In genomic region chr1:121327344-121328192, GRCm38 (mm10) we compare ENCODE assay signal across 8 mouse cellular contexts. TPM values are rescaled to one million over a fixed set of nuclear protein-coding genes. Genes with fewer than 3 reads are reported as not detected.
A peak's percentile ranks its signal among the peaks of the same experiment; 100 is the strongest.
DNase-seq lines count a peak whose midpoint lies in the region; ATAC-seq and TF ChIP-seq lines count a peak whose summit lies in the region.

No protein-coding gene starts in this region.

- peak overlapping the region; percentile 43 for H3ac ChIP-seq in myocyte (ENCODE audit: control insufficient read depth, insufficient read length)

- peaks cover 16% of the 10 kb centered on the region; the same call in 1 of the 2 replicates for H3K79me2 ChIP-seq in liver, adult 2 months (ENCODE audit: control insufficient read depth, insufficient read depth, low read length)
- H3K79me2 ChIP-seq in myocyte (ENCODE audit: control insufficient read depth, insufficient read depth), result peaks cover 46% of the 10 kb centered on the region

- peak overlapping the region; percentile 63 for H3K4me3 ChIP-seq in heart, embryonic 11.5 days (ENCODE audit: low read depth, low read length)
- H3K4me3 ChIP-seq in kidney, embryonic 16.5 days (ENCODE audit: low read length), result peak overlapping the region; percentile 85
- H3K4me3 ChIP-seq in liver, adult 2 months (ENCODE audit: insufficient read depth, low read depth, low read length), result peak overlapping the region; percentile 91
- peak overlapping the region; percentile 98 for H3K4me3 ChIP-seq in myocyte

- TF ChIP-seq POLR2A in liver, adult 2 months (IDR thresholded peaks at IDR 0.05; ENCODE audit: extremely low read depth, insufficient read depth, low read length), result peak; percentile 65
- TF ChIP-seq POLR2A in myocyte (IDR thresholded peaks at IDR 0.05; ENCODE audit: insufficient read length, low read depth), result peak; percentile 69

- peak overlapping the region; percentile 76 for H3K9ac ChIP-seq in heart, embryonic 11.5 days (ENCODE audit: low read depth, low read length)
- peak overlapping the region; percentile 85 for H3K9ac ChIP-seq in kidney, embryonic 16.5 days (replicated peaks; ENCODE audit: low read length)
- peak overlapping the region; percentile 91 for H3K9ac ChIP-seq in liver, adult 2 months (ENCODE audit: low read depth, low read length)

- DNase-seq in B cell, adult 2 months, result peak; percentile 93 to 95
- DNase-seq in brain, adult 2 months (ENCODE audit: low read depth, low spot score), result peak; percentile 98
- DNase-seq in liver, adult 2 months (ENCODE audit: extremely low read depth, low read depth, low spot score), result peak; percentile 95
- peak; percentile 96 for DNase-seq in splenic B cell, adult 2 months (ENCODE audit: low read depth, low spot score)

- WGBS in heart, embryonic 11.5 days (ENCODE audit: insufficient replicate concordance), result under 1% methylated on average over 55 of the region's 55 CpGs
- 0% methylated on average over 53 of the region's 55 CpGs for WGBS in kidney, embryonic 16.5 days
- WGBS in liver, adult 2 months, result under 1% methylated on average over 55 of the region's 55 CpGs

- ATAC-seq in erythroblast, adult 5-6 weeks (replicated peaks; ENCODE audit: low FRiP score, poor library complexity, severe bottlenecking), result peak; percentile 98
- ATAC-seq in heart, embryonic 11.5 days (replicated peaks; ENCODE audit: insufficient number of reproducible peaks, low FRiP score, low TSS enrichment), result peak; percentile 98
- ATAC-seq in kidney, embryonic 16.5 days (ENCODE audit: low FRiP score, low TSS enrichment), result peak; percentile 97

- no peaks in the 10 kb centered on the region for H3K36me3 ChIP-seq in heart, embryonic 11.5 days (ENCODE audit: control insufficient read depth, insufficient read depth, low read length)
- no peaks in the 10 kb centered on the region for H3K36me3 ChIP-seq in kidney, embryonic 16.5 days (ENCODE audit: insufficient read depth, low read length)
- H3K36me3 ChIP-seq in liver, adult 2 months (ENCODE audit: control insufficient read depth, insufficient read depth, low read length), result no peaks in the 10 kb centered on the region
- no peaks in the 10 kb centered on the region for H3K36me3 ChIP-seq in myocyte (ENCODE audit: control insufficient read depth, insufficient read depth)
- H3K36me3 ChIP-seq in splenic B cell, adult 2 months (ENCODE audit: control insufficient read depth, insufficient read depth, low read length, poor library complexity, severe bottlenecking), result no peaks in the 10 kb centered on the region

- no peaks in the 10 kb centered on the region for H3K9me3 ChIP-seq in heart, embryonic 11.5 days (replicated peaks; ENCODE audit: control insufficient read depth, low read length)
- H3K9me3 ChIP-seq in kidney, embryonic 16.5 days (ENCODE audit: low read length), result no peaks in the 10 kb centered on the region

- peaks cover 6% of the 10 kb centered on the region for H3K4me1 ChIP-seq in heart, embryonic 11.5 days (ENCODE audit: control insufficient read depth, insufficient read depth, low read length)
- H3K4me1 ChIP-seq in kidney, embryonic 16.5 days (ENCODE audit: insufficient read depth, low read length), result peaks cover 34% of the 10 kb centered on the region
- peaks cover 28% of the 10 kb centered on the region for H3K4me1 ChIP-seq in liver, adult 2 months (ENCODE audit: control insufficient read depth, insufficient read depth, low read length)

- H3K4me2 ChIP-seq in heart, embryonic 11.5 days, result peak overlapping the region; percentile 87
- peak overlapping the region; percentile 80 for H3K4me2 ChIP-seq in kidney, embryonic 16.5 days (replicated peaks; ENCODE audit: low read depth, low read length)
- peak overlapping the region; percentile 94 for H3K4me2 ChIP-seq in myocyte (ENCODE audit: low read depth)

- H3K27ac ChIP-seq in heart, embryonic 11.5 days (ENCODE audit: low read depth, low read length), result peak overlapping the region; percentile 92
- H3K27ac ChIP-seq in kidney, embryonic 16.5 days (ENCODE audit: low read length), result peak overlapping the region; percentile 87
- H3K27ac ChIP-seq in liver, adult 2 months (replicated peaks; ENCODE audit: insufficient read depth, low read depth, low read length), result peak overlapping the region; percentile 77

- H3K27me3 ChIP-seq in heart, embryonic 11.5 days (ENCODE audit: control insufficient read depth, insufficient read depth, low read length), result no peaks in the 10 kb centered on the region
- no peaks in the 10 kb centered on the region for H3K27me3 ChIP-seq in kidney, embryonic 16.5 days (ENCODE audit: insufficient read depth, low read length)
- no peaks in the 10 kb centered on the region for H3K27me3 ChIP-seq in liver, adult 2 months (ENCODE audit: control insufficient read depth, insufficient read depth, low read length)
- no peaks in the 10 kb centered on the region for H3K27me3 ChIP-seq in myocyte (ENCODE audit: control insufficient read depth, insufficient read depth, insufficient read length)
- H3K27me3 ChIP-seq in splenic B cell, adult 2 months (ENCODE audit: control insufficient read depth, insufficient read depth, low read length, poor library complexity, severe bottlenecking), result no peaks in the 10 kb centered on the region

- peak; percentile 19 for TF ChIP-seq CTCF in liver, adult 2 months (IDR thresholded peaks at IDR 0.05; ENCODE audit: low read depth, low read length)

TF ChIP-seq in myocyte, 11 proteins besides CTCF, POLR2A, EP300 and RAD21:
- TF ChIP-seq MYOD1 (IDR thresholded peaks at IDR 0.05; ENCODE audit: control insufficient read depth in 1 of 3, insufficient read length in 2 of 3, low read depth in 2 of 3) (peak in 1 of 3 experiments; percentile 60), E2F4 (IDR thresholded peaks at IDR 0.05; ENCODE audit: insufficient read depth) (no peak), USF1 (IDR thresholded peaks at IDR 0.05; ENCODE audit: low read depth) (no peak), REST (IDR thresholded peaks at IDR 0.05; ENCODE audit: insufficient read depth, insufficient read length) (no peak), SRF (IDR thresholded peaks at IDR 0.05; ENCODE audit: control insufficient read depth, insufficient read length, low read depth) (no peak), CEBPB (IDR thresholded peaks at IDR 0.05; ENCODE audit: insufficient read depth, poor library complexity, severe bottlenecking) (no peak), MYOG (IDR thresholded peaks at IDR 0.05; ENCODE audit: control insufficient read depth in 1 of 3, insufficient read depth in 1 of 3, insufficient read length in 2 of 3, low read depth in 2 of 3) (peak in 2 of 3 experiments; percentile 22 to 56), POLR2AphosphoS2 (IDR thresholded peaks at IDR 0.05; ENCODE audit: insufficient read length, low read depth) (peak; percentile 65), MAX (IDR thresholded peaks at IDR 0.05; ENCODE audit: low read depth) (no peak)

RNA-seq across cellular contexts. Expression of gene Insig2, which starts 4.8 kb away (rescaled TPM):
- 6.3 TPM in 2 replicates for total RNA-seq in erythroblast, adult 5-6 weeks (2015; ENCODE audit: low replicate concordance)
- 2.9 and 13.6 TPM in 2 replicates for total RNA-seq in erythroblast, adult 5-6 weeks (2017; ENCODE audit: low replicate concordance)
- polyA plus RNA-seq in heart, embryonic 11.5 days (2014; fragmentation: Nextera tagmentation; extraction: Ambion mirVana), result 16.4 and 22.8 TPM in 2 replicates
- 34.3 and 36.5 TPM in 2 replicates for polyA plus RNA-seq in kidney, embryonic 16.5 days (2015; fragmentation: Nextera tagmentation; extraction: Ambion mirVana)
- 178 and 228 TPM in 2 replicates for total RNA-seq in liver, adult 2 months (2014; rRNA removed)
- polyA plus RNA-seq in liver, adult 2 months (2012; rRNA removed), result 166 and 243 TPM in 2 replicates
- 46.1 TPM for polyA plus RNA-seq in myocyte (2012; fragmentation: generic; extraction: Trizol)

Comparison
In these comparisons a context has a peak if more than half of its experiments do, and no peak if none do; other contexts are left out.
1. Peak in every context shown above with its lines: DNase-seq, ATAC-seq, H3K4me3 ChIP-seq and H3K27ac ChIP-seq.